Mouse (Mus musculus): ENCODE measurements around the gene Pts. TPM values are rescaled to one million over a fixed set of nuclear protein-coding genes. Genes with fewer than 3 reads are reported as not detected.

Pts gene
- polyA plus RNA-seq, 1 experiment from 2014 or later = 79.0 TPM

DNA sequence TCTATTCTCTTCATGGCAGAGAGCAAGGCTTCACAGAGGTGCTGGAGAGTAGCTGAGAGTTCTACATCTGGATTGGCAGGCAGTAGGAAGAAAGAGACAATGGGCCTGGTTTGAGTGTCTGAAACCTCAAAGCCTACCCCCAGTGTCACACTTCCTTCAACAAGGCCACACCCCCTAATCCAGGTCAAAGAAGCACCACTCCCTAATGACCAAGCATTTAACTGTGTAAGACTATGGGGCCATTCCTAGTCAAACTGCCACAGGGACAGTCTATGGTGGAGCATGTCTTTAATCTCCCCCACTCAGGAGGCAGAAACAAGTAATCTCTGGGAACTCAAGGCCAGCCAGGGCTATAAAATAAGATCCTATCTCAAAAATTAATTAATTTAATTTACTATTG lies 37.7 kb downstream of the Pts start:
- no peaks in the 10 kb centered on the region for H3K27me3 ChIP-seq
- no peak overlapping the region for H3K27ac ChIP-seq
- peaks cover 3% of the 10 kb centered on the region; the same call in 1 of the 2 replicates for H3K4me1 ChIP-seq (replicated peaks)
- no peak for ATAC-seq (ENCODE audit: insufficient number of reproducible peaks, insufficient read depth, low FRiP score, low TSS enrichment, low read depth)
- no peaks in the 10 kb centered on the region for H3K36me3 ChIP-seq
- no peak overlapping the region for H3K4me2 ChIP-seq
- H3K9ac ChIP-seq (replicated peaks) = no peak overlapping the region
- H3K9me3 ChIP-seq = no peaks in the 10 kb centered on the region
- no peak overlapping the region for H3K4me3 ChIP-seq (replicated peaks)

DNA sequence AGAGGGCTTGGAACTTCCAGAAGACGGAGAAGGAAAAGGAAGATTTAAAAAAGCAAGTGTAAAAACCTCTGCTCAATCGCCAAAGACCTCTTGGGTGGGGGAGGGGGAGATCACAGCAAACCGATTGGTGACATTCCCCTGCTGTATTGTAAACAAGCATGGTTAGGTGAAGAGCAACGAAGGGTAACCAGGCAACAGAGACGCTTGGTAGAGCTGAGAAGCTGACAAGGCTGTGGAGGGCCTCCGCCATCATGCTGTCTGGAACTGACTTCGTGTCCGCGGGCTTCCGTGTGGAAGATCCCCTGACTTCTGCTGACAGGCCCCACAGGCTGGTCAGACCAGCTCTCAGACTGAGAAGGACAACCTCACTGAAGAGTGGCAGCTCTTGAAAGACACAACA lies 43.0 kb downstream of the Pts start:
- H3K4me1 ChIP-seq (replicated peaks) = peaks cover 9% of the 10 kb centered on the region; the same call in 1 of the 2 replicates
- peak overlapping the region; percentile 11; the same call in 1 of the 2 replicates for H3K4me3 ChIP-seq (replicated peaks)
- H3K4me2 ChIP-seq = peak overlapping the region; percentile 48
- no peak overlapping the region for H3K27ac ChIP-seq
- no peaks in the 10 kb centered on the region for H3K36me3 ChIP-seq
- 9% methylated on average over 10 of the region's 10 CpGs for WGBS
- H3K9ac ChIP-seq (replicated peaks) = no peak overlapping the region
- H3K9me3 ChIP-seq = no peaks in the 10 kb centered on the region
- ATAC-seq (ENCODE audit: insufficient number of reproducible peaks, insufficient read depth, low FRiP score, low TSS enrichment, low read depth) = no peak
- H3K27me3 ChIP-seq = peaks cover 2% of the 10 kb centered on the region; the same call in 1 of the 2 replicates

DNA sequence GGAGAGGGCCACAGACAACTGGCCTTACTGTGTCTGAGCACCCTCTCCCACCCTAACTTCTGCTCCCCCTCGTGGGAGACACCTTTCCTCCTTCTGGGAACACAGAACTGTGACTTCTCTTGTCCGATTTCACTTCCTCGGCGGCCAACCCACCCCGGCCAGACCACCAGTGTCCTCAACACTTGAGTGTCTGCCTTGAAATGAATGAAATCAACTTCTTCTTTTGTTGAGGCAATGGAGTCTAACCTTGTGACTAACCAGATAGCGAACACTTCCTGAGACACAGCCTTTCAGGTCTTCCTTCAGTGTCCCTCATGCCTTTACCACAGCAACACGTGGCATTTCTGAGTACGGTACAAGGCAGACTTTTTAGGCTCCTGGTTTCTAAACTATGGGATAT lies 45.8 kb downstream of the Pts start:
- H3K9me3 ChIP-seq = no peaks in the 10 kb centered on the region
- H3K4me1 ChIP-seq (replicated peaks) = peaks cover 15% of the 10 kb centered on the region; the same call in 1 of the 2 replicates
- peaks cover 19% of the 10 kb centered on the region for H3K27me3 ChIP-seq
- no peaks in the 10 kb centered on the region for H3K36me3 ChIP-seq
- H3K27ac ChIP-seq = no peak overlapping the region
- ATAC-seq (ENCODE audit: insufficient number of reproducible peaks, insufficient read depth, low FRiP score, low TSS enrichment, low read depth) = no peak
- WGBS = 87% methylated on average over 8 of the region's 8 CpGs
- H3K9ac ChIP-seq (replicated peaks) = no peak overlapping the region
- no peak overlapping the region for H3K4me3 ChIP-seq (replicated peaks)
- no peak overlapping the region for H3K4me2 ChIP-seq

DNA sequence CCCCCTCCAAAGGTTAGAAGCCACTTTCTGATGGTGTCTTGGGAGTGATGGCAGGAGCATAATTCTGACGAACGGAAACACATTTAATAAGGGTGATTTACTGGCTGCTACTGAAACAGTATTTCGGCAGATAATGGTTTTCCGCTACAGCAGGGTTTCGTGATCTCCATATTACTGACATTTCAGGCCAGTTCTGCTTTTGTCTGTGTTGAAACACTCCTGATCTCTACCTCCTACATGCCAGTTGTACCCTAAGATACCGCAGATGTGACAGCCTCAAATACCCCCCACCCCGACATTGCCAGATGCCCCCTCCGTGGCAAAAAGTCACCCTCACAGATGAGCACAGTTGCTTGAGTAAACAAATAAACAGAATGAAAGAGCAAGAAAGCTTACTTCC lies 49.0 kb downstream of the Pts start:
- H3K9me3 ChIP-seq = no peaks in the 10 kb centered on the region
- no peak overlapping the region for H3K9ac ChIP-seq (replicated peaks)
- ATAC-seq (ENCODE audit: insufficient number of reproducible peaks, insufficient read depth, low FRiP score, low TSS enrichment, low read depth) = no peak
- no peak overlapping the region for H3K27ac ChIP-seq
- no peak overlapping the region for H3K4me2 ChIP-seq
- H3K36me3 ChIP-seq = no peaks in the 10 kb centered on the region
- 30% methylated on average over 8 of the region's 8 CpGs for WGBS
- no peak overlapping the region for H3K4me3 ChIP-seq (replicated peaks)
- H3K4me1 ChIP-seq (replicated peaks) = 0 out of 2 replicates have a peak, but pooled peaks cover 5% of the 10 kb centered on the region
- peaks cover 19% of the 10 kb centered on the region for H3K27me3 ChIP-seq

DNA sequence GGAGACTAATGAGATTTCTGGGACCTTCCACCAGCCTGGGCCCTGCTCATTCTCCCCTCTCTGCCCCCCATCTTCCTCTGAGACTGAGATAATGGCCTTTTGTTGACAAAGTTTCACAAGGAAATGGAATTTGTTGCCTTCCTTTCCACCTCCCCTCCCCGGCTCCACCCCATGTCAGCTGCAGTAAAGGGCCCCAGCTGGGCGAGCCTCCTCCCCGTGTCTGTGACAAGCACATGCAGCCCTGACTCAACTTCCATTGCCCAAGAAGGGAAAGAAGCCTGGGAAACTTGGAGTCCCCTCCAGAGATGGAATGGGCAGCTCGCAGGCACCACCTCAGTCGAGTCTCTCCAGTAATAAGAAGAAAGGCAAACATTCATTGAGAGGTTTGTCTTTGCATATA lies 49.7 kb downstream of the Pts start:
- Histone ChIP-seq H3K27me3 (peaks cover 19% of the 10 kb centered on the region), H3K4me1 (replicated peaks) (0 out of 2 replicates have a peak, but pooled peaks cover 5% of the 10 kb centered on the region), H3K27ac (no peak overlapping the region), H3K9me3 (no peaks in the 10 kb centered on the region), H3K4me3 (replicated peaks) (no peak overlapping the region), H3K36me3 (no peaks in the 10 kb centered on the region), H3K4me2 (no peak overlapping the region), H3K9ac (replicated peaks) (no peak overlapping the region)
- ATAC-seq (ENCODE audit: insufficient number of reproducible peaks, insufficient read depth, low FRiP score, low TSS enrichment, low read depth) = no peak
- 20% methylated on average over 5 of the region's 5 CpGs for WGBS

DNA sequence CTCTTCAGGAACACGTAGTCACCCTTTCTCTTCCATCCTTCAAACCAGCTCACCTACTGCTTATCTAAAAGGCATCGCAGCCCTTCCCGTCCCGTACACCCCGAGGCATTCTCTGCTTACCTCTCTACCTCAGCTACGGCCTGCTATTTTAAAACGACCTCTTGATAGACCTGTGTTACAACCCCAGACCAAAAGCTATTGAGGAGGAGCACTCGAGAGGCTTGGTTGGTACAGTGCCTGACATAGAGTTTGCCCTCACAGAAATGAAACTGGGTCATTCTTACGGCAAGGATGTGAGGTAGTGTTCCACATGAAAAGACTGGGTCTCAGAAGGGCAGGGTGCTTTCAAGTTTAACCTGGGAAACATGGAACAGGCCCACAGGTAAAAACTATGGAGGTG lies 51.3 kb downstream of the Pts start:
- H3K4me1 ChIP-seq (replicated peaks) = 0 out of 2 replicates have a peak, but pooled peaks cover 5% of the 10 kb centered on the region
- 81% methylated on average over 9 of the region's 9 CpGs for WGBS

DNA sequence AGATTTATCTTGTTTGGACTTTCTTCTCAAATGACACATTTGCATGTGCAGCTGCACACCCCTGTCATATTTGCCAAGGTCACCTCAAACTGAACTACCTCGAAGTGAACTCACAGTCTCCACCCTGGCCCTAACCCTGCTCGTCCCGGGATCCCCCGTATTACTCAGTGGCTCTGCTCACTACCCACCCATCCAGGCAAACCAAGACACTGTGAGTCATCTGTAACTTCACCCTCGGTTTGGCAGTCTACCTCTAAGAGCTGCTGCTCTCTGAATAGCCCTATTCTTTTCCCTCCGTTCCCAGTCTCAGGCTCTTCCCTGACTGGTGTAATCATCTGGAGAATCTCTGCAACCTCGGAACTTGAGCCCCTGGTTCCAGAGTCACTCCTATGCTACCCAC lies 51.9 kb downstream of the Pts start:
- WGBS = 70% methylated on average over 7 of the region's 7 CpGs
- H3K27me3 ChIP-seq = peaks cover 19% of the 10 kb centered on the region
- H3K4me3 ChIP-seq (replicated peaks) = no peak overlapping the region
- no peak overlapping the region for H3K9ac ChIP-seq (replicated peaks)
- no peak for ATAC-seq (ENCODE audit: insufficient number of reproducible peaks, insufficient read depth, low FRiP score, low TSS enrichment, low read depth)
- no peaks in the 10 kb centered on the region for H3K9me3 ChIP-seq
- 0 out of 2 replicates have a peak, but pooled peaks cover 5% of the 10 kb centered on the region for H3K4me1 ChIP-seq (replicated peaks)
- H3K27ac ChIP-seq = no peak overlapping the region
- no peak overlapping the region for H3K4me2 ChIP-seq
- no peaks in the 10 kb centered on the region for H3K36me3 ChIP-seq

More for the DNA sequence above, 51.3 kb downstream of the Pts start:
- ATAC-seq (ENCODE audit: insufficient number of reproducible peaks, insufficient read depth, low FRiP score, low TSS enrichment, low read depth) = no peak
- Histone ChIP-seq H3K9ac (replicated peaks) (no peak overlapping the region), H3K27ac (no peak overlapping the region), H3K9me3 (no peaks in the 10 kb centered on the region), H3K4me2 (no peak overlapping the region), H3K27me3 (peaks cover 19% of the 10 kb centered on the region), H3K36me3 (no peaks in the 10 kb centered on the region), H3K4me3 (replicated peaks) (no peak overlapping the region)

DNA sequence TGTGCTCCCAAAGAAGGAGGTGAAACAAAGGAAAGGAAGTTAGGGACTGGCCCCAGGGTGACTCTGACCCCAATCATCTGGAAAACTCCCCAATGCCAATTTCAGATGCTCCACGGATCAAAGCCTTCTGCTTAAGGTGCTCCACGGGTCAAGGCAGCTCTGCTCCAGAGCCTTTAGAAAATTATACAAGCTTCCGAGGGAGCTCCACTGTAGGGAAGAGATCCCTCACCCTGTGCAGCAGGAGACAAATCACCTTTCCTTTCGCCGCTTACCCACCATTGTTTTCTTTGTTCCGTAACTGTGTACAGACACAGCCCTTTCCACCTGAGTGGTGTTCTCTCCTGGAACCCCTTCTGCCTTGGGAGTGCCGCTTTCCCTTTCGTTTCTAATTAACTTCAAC lies 52.8 kb downstream of the Pts start:
- Histone ChIP-seq H3K4me1 (replicated peaks) (peaks cover 12% of the 10 kb centered on the region; the same call in 1 of the 2 replicates), H3K27me3 (peaks cover 19% of the 10 kb centered on the region), H3K36me3 (no peaks in the 10 kb centered on the region), H3K9me3 (no peaks in the 10 kb centered on the region), H3K4me2 (no peak overlapping the region), H3K9ac (replicated peaks) (no peak overlapping the region), H3K27ac (no peak overlapping the region), H3K4me3 (replicated peaks) (no peak overlapping the region)
- 77% methylated on average over 8 of the region's 8 CpGs for WGBS
- no peak for ATAC-seq (ENCODE audit: insufficient number of reproducible peaks, insufficient read depth, low FRiP score, low TSS enrichment, low read depth)

DNA sequence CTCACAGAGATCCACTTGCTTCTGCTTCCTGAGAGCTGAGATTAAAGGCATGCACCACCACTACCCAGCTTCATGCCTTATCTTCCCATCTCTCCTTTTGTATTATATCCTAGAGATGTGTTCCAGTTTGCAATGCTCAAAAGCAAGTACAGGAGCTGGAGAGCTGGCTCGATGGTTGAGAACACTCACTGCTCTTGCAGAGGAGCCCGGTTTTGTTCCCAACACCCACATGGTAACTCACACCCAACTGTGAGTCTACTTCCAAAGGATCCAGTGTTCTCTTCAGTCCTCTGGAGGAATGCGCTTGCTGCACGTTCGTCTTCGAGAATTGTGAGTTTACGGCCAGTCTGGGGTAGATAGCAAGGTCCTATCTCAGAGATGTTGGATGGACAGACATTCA lies 53.2 kb downstream of the Pts start:
- Histone ChIP-seq H3K36me3 (no peaks in the 10 kb centered on the region), H3K27me3 (peaks cover 17% of the 10 kb centered on the region), H3K4me3 (replicated peaks) (no peak overlapping the region), H3K4me2 (no peak overlapping the region), H3K9me3 (no peaks in the 10 kb centered on the region), H3K9ac (replicated peaks) (no peak overlapping the region), H3K4me1 (replicated peaks) (peaks cover 12% of the 10 kb centered on the region; the same call in 1 of the 2 replicates), H3K27ac (no peak overlapping the region)
- WGBS = 84% methylated on average over 7 of the region's 7 CpGs
- no peak for ATAC-seq (ENCODE audit: insufficient number of reproducible peaks, insufficient read depth, low FRiP score, low TSS enrichment, low read depth)

Other genes starting within 250 kb of the Pts start
- gene Rpl10-ps3, start 183.8 kb downstream of the Pts start, polyA plus RNA-seq (2016; fragmentation: Nextera tagmentation; extraction: Ambion mirVana) = 211 and 255 TPM in 2 replicates
- gene Plet1, start 34.2 kb downstream of the Pts start, polyA plus RNA-seq (2016; fragmentation: Nextera tagmentation; extraction: Ambion mirVana) = 0.16 TPM in 1 of 2 replicates, not detected in the other
- 0.59 and 2.2 TPM in 2 replicates for gene Il18, start 26.1 kb upstream of the Pts start, polyA plus RNA-seq (2016; fragmentation: Nextera tagmentation; extraction: Ambion mirVana)
- 0.26 and 0.63 TPM in 2 replicates for gene Bco2, start 26.5 kb upstream of the Pts start, polyA plus RNA-seq (2016; fragmentation: Nextera tagmentation; extraction: Ambion mirVana)
- not detected in 2 replicates for gene Tex12, start 32.6 kb upstream of the Pts start, polyA plus RNA-seq (2016; fragmentation: Nextera tagmentation; extraction: Ambion mirVana)
- 259 and 268 TPM in 2 replicates for gene Sdhd, start 75.1 kb upstream of the Pts start, polyA plus RNA-seq (2016; fragmentation: Nextera tagmentation; extraction: Ambion mirVana)
- gene Timm8b, start 75.2 kb upstream of the Pts start, polyA plus RNA-seq (2016; fragmentation: Nextera tagmentation; extraction: Ambion mirVana) = 323 and 341 TPM in 2 replicates
- 4.0 and 4.6 TPM in 2 replicates for gene Pih1d2, start 88.6 kb upstream of the Pts start, polyA plus RNA-seq (2016; fragmentation: Nextera tagmentation; extraction: Ambion mirVana)
- 28.6 and 32.0 TPM in 2 replicates for gene Nkapd1, start 88.7 kb upstream of the Pts start, polyA plus RNA-seq (2016; fragmentation: Nextera tagmentation; extraction: Ambion mirVana)
- gene Dlat, start 131.1 kb upstream of the Pts start, polyA plus RNA-seq (2016; fragmentation: Nextera tagmentation; extraction: Ambion mirVana) = 49.5 and 49.8 TPM in 2 replicates
- 29.5 and 30.4 TPM in 2 replicates for gene Dixdc1, start 210.8 kb upstream of the Pts start, polyA plus RNA-seq (2016; fragmentation: Nextera tagmentation; extraction: Ambion mirVana)
- gene 2310030G06Rik, start 217.8 kb upstream of the Pts start, polyA plus RNA-seq (2016; fragmentation: Nextera tagmentation; extraction: Ambion mirVana) = 2.2 and 3.5 TPM in 2 replicates
- 28.0 and 31.2 TPM in 2 replicates for gene Cryab, start 222.6 kb upstream of the Pts start, polyA plus RNA-seq (2016; fragmentation: Nextera tagmentation; extraction: Ambion mirVana)
- 13.3 and 19.2 TPM in 2 replicates for gene Hspb2, start 223.6 kb upstream of the Pts start, polyA plus RNA-seq (2016; fragmentation: Nextera tagmentation; extraction: Ambion mirVana)
- 10.9 and 11.3 TPM in 2 replicates for gene Fdxacb1, start 239.5 kb upstream of the Pts start, polyA plus RNA-seq (2016; fragmentation: Nextera tagmentation; extraction: Ambion mirVana)
- 39.0 and 41.9 TPM in 2 replicates for gene Alg9, start 246.3 kb upstream of the Pts start, polyA plus RNA-seq (2016; fragmentation: Nextera tagmentation; extraction: Ambion mirVana)
- gene 1110032A03Rik, start 246.8 kb upstream of the Pts start, polyA plus RNA-seq (2016; fragmentation: Nextera tagmentation; extraction: Ambion mirVana) = 24.8 and 33.2 TPM in 2 replicates